Mouse (Mus musculus): ENCODE results near the gene Ltbp1. TPM values are rescaled to one million over a fixed set of nuclear protein-coding genes. Genes with fewer than 3 reads are reported as not detected.

Ltbp1 gene
- polyA plus RNA-seq, 1 experiment from 2014 or later, result 2.6 TPM

GRCm38 (mm10) chr17:75182319-75183001 is 177.1 kb downstream of the Ltbp1 start:
- H3K9me3 ChIP-seq (ENCODE audit: control insufficient read depth, low read length), result no peaks in the 10 kb centered on the region
- H3K27me3 ChIP-seq (ENCODE audit: control insufficient read depth, insufficient read depth, low read length), result no peaks in the 10 kb centered on the region
- no peak overlapping the region for H3K27ac ChIP-seq
- peaks cover 6% of the 10 kb centered on the region; the same call in 1 of the 2 replicates for H3K4me1 ChIP-seq (replicated peaks; ENCODE audit: control insufficient read depth, insufficient read depth, low read length)
- H3K9ac ChIP-seq, result no peak overlapping the region
- no peak overlapping the region for H3K4me2 ChIP-seq (replicated peaks)
- no peaks in the 10 kb centered on the region for H3K36me3 ChIP-seq (replicated peaks; ENCODE audit: control insufficient read depth, insufficient read depth)
- no peak for DNase-seq (ENCODE audit: low spot score)
- WGBS, result 81% methylated on average over 14 of the region's 14 CpGs
- no peak for ATAC-seq (ENCODE audit: low FRiP score)
- H3K4me3 ChIP-seq (replicated peaks; ENCODE audit: low read length), result no peak overlapping the region

DNA sequence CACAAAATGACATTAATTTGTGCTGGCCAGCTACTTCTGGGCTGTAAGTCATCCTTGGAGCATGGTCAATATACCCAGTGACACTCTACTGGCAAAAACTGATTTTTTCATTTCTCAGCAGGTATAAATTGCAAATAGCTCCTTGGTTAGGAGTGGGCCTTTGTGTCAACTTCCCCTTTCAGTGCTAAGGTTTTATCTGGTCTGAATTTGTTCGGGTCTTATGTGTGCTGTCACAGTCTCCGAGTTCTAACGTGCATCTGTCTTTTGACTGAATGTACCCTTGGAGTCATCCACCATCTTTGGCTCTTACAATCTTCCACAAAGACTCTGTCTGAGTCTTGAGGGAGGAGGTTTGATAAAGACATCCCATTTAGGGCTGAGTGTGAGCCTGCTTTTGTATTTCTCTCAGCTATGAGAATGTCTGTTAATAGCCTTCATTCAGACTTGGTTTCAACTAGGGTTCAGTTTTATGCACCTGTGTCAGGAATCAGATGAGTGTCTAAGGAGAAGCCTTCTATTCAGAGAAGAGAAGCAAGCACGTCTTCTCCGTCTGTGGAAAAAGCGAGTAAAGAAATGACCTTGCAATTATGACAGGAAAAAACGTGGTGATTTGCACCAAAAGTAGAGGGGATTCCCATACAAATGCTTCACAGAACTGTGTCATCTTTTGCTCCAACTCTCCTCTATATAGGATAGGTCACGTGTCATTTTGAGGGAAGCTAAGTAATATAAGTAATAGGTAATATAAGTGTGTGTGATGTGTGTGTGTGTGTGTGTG is 181.6 kb downstream of the Ltbp1 start:
- no peak for DNase-seq (ENCODE audit: low spot score)
- 88% methylated on average over 8 of the region's 8 CpGs for WGBS
- no peak overlapping the region for H3K9ac ChIP-seq

DNA sequence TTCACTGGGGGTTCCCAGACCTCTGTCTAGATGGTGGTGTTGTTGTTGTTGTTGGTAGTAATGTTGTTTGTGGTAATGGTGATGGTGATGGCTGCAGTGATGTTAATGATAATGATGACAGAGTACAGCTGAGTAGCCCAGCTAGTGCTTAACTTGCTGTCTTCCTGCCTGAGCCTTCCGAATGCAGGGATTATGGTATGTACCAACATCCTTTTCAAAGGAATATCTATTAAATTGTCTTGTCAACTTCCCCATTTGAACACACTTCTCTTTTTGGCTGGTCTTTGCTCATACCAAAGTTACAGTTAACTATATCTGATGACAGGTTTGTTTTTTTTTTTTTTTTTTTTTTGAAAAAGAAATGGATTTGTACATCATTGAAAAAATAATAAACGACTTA is 191.6 kb downstream of the Ltbp1 start:
- no peaks in the 10 kb centered on the region for H3K4me1 ChIP-seq (replicated peaks; ENCODE audit: control insufficient read depth, insufficient read depth, low read length)
- 92% methylated on average over 2 of the region's 2 CpGs for WGBS
- H3K36me3 ChIP-seq (replicated peaks; ENCODE audit: control insufficient read depth, insufficient read depth), result no peaks in the 10 kb centered on the region
- no peak for DNase-seq (ENCODE audit: low spot score)
- H3K9me3 ChIP-seq (ENCODE audit: control insufficient read depth, low read length), result no peaks in the 10 kb centered on the region
- no peak overlapping the region for H3K9ac ChIP-seq
- H3K27me3 ChIP-seq (ENCODE audit: control insufficient read depth, insufficient read depth, low read length), result no peaks in the 10 kb centered on the region
- no peak for ATAC-seq (ENCODE audit: low FRiP score)
- H3K27ac ChIP-seq, result no peak overlapping the region
- no peak overlapping the region for H3K4me2 ChIP-seq (replicated peaks)
- no peak overlapping the region for H3K4me3 ChIP-seq (replicated peaks; ENCODE audit: low read length)

More for the DNA sequence above, 181.6 kb downstream of the Ltbp1 start:
- no peak for ATAC-seq (ENCODE audit: low FRiP score)
- no peak overlapping the region for H3K4me3 ChIP-seq (replicated peaks; ENCODE audit: low read length)
- no peaks in the 10 kb centered on the region for H3K9me3 ChIP-seq (ENCODE audit: control insufficient read depth, low read length)
- no peaks in the 10 kb centered on the region for H3K36me3 ChIP-seq (replicated peaks; ENCODE audit: control insufficient read depth, insufficient read depth)
- H3K27me3 ChIP-seq (ENCODE audit: control insufficient read depth, insufficient read depth, low read length), result no peaks in the 10 kb centered on the region
- no peaks in the 10 kb centered on the region for H3K4me1 ChIP-seq (replicated peaks; ENCODE audit: control insufficient read depth, insufficient read depth, low read length)
- H3K27ac ChIP-seq, result no peak overlapping the region
- no peak overlapping the region for H3K4me2 ChIP-seq (replicated peaks)

DNA sequence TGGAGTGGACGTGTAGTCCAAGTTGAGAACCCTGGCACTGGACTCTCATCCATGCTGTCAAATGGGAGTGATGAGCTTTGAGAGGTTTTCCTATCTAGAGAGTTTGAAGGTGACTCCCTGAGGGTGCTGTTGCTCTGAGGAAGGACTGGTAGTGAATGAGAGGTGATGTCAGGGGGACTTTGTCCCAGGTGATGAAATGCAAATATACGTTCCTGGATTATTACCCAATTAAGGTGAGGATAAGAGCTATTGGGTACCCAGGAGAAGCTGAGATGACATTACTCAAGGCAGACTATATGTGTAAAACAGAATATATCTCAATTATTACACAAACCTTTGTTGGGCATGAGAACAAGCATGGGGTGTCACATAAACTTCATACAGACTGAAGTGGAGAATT is 193.4 kb downstream of the Ltbp1 start:
- no peak overlapping the region for H3K4me3 ChIP-seq (replicated peaks; ENCODE audit: low read length)
- no peak overlapping the region for H3K9ac ChIP-seq
- 93% methylated on average over 2 of the region's 2 CpGs for WGBS

GRCm38 (mm10) chr17:75199694-75200093 is 194.3 kb downstream of the Ltbp1 start:
- Histone ChIP-seq H3K9me3 (ENCODE audit: control insufficient read depth, low read length) (no peaks in the 10 kb centered on the region), H3K4me3 (replicated peaks; ENCODE audit: low read length) (no peak overlapping the region), H3K4me2 (replicated peaks) (no peak overlapping the region), H3K27ac (no peak overlapping the region), H3K9ac (no peak overlapping the region), H3K4me1 (replicated peaks; ENCODE audit: control insufficient read depth, insufficient read depth, low read length) (no peaks in the 10 kb centered on the region), H3K27me3 (ENCODE audit: control insufficient read depth, insufficient read depth, low read length) (no peaks in the 10 kb centered on the region), H3K36me3 (replicated peaks; ENCODE audit: control insufficient read depth, insufficient read depth) (no peaks in the 10 kb centered on the region)
- DNase-seq (ENCODE audit: low spot score), result no peak
- ATAC-seq (ENCODE audit: low FRiP score), result no peak
- WGBS, result 81% methylated on average over 9 of the region's 9 CpGs

More for the DNA sequence above, 193.4 kb downstream of the Ltbp1 start:
- H3K4me1 ChIP-seq (replicated peaks; ENCODE audit: control insufficient read depth, insufficient read depth, low read length), result no peaks in the 10 kb centered on the region
- DNase-seq (ENCODE audit: low spot score) (no peak), ATAC-seq (ENCODE audit: low FRiP score) (no peak)
- H3K27ac ChIP-seq, result no peak overlapping the region
- no peaks in the 10 kb centered on the region for H3K9me3 ChIP-seq (ENCODE audit: control insufficient read depth, low read length)
- H3K27me3 ChIP-seq (ENCODE audit: control insufficient read depth, insufficient read depth, low read length), result no peaks in the 10 kb centered on the region
- H3K36me3 ChIP-seq (replicated peaks; ENCODE audit: control insufficient read depth, insufficient read depth), result no peaks in the 10 kb centered on the region
- no peak overlapping the region for H3K4me2 ChIP-seq (replicated peaks)

DNA sequence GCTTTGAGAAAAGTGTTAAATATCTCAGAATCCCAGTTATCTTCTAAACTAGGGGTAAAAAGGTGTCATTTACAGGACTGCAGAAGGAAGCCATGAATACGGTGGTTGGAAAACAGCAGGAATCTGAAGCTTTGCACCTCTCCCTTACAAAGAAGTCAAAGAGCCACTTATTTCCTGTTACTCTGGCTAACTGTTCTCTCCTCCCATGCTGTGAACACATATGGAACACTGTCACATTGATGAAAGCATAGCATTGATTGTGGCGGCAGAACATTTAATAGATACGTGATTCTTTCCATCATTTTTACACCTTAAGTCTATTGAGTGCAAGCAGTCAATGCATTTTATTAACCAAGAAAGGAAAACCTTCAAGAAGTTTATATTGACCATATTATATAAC is 196.9 kb downstream of the Ltbp1 start:
- ATAC-seq (ENCODE audit: low FRiP score), result no peak
- no peaks in the 10 kb centered on the region for H3K4me1 ChIP-seq (replicated peaks; ENCODE audit: control insufficient read depth, insufficient read depth, low read length)
- H3K9ac ChIP-seq, result no peak overlapping the region
- no peak for DNase-seq (ENCODE audit: low spot score)
- no peak overlapping the region for H3K27ac ChIP-seq
- H3K27me3 ChIP-seq (ENCODE audit: control insufficient read depth, insufficient read depth, low read length), result no peaks in the 10 kb centered on the region
- no peak overlapping the region for H3K4me2 ChIP-seq (replicated peaks)
- no peak overlapping the region for H3K4me3 ChIP-seq (replicated peaks; ENCODE audit: low read length)
- H3K36me3 ChIP-seq (replicated peaks; ENCODE audit: control insufficient read depth, insufficient read depth), result no peaks in the 10 kb centered on the region
- H3K9me3 ChIP-seq (ENCODE audit: control insufficient read depth, low read length), result no peaks in the 10 kb centered on the region
- WGBS, result 75% methylated on average over 3 of the region's 3 CpGs

- WGBS, result 86% methylated on average over 1 of the region's 1 CpGs
- H3K4me3 ChIP-seq (replicated peaks; ENCODE audit: low read length), result no peak overlapping the region
- DNase-seq (ENCODE audit: low spot score) (no peak), ATAC-seq (ENCODE audit: low FRiP score) (no peak)
- no peak overlapping the region for H3K9ac ChIP-seq
- no peaks in the 10 kb centered on the region for H3K27me3 ChIP-seq (ENCODE audit: control insufficient read depth, insufficient read depth, low read length)
- no peaks in the 10 kb centered on the region for H3K36me3 ChIP-seq (replicated peaks; ENCODE audit: control insufficient read depth, insufficient read depth)
- H3K27ac ChIP-seq, result no peak overlapping the region
- H3K9me3 ChIP-seq (ENCODE audit: control insufficient read depth, low read length), result no peaks in the 10 kb centered on the region
- no peaks in the 10 kb centered on the region for H3K4me1 ChIP-seq (replicated peaks; ENCODE audit: control insufficient read depth, insufficient read depth, low read length)
- no peak overlapping the region for H3K4me2 ChIP-seq (replicated peaks)
These were observed 198.7 kb downstream of the Ltbp1 start for GRCm38 (mm10) chr17:75204065-75204464.

GRCm38 (mm10) chr17:75206281-75206680 is 200.9 kb downstream of the Ltbp1 start:
- Histone ChIP-seq H3K9me3 (ENCODE audit: control insufficient read depth, low read length) (no peaks in the 10 kb centered on the region), H3K4me3 (replicated peaks; ENCODE audit: low read length) (no peak overlapping the region), H3K4me2 (replicated peaks) (no peak overlapping the region), H3K27ac (no peak overlapping the region), H3K4me1 (replicated peaks; ENCODE audit: control insufficient read depth, insufficient read depth, low read length) (no peaks in the 10 kb centered on the region), H3K36me3 (replicated peaks; ENCODE audit: control insufficient read depth, insufficient read depth) (no peaks in the 10 kb centered on the region), H3K27me3 (ENCODE audit: control insufficient read depth, insufficient read depth, low read length) (no peaks in the 10 kb centered on the region), H3K9ac (no peak overlapping the region)
- ATAC-seq (ENCODE audit: low FRiP score) (no peak), DNase-seq (ENCODE audit: low spot score) (no peak)
- WGBS, result 71% methylated on average over 3 of the region's 3 CpGs

GRCm38 (mm10) chr17:75208164-75208698 is 202.9 kb downstream of the Ltbp1 start:
- Histone ChIP-seq H3K9ac (no peak overlapping the region), H3K4me1 (replicated peaks; ENCODE audit: control insufficient read depth, insufficient read depth, low read length) (no peaks in the 10 kb centered on the region), H3K27me3 (ENCODE audit: control insufficient read depth, insufficient read depth, low read length) (no peaks in the 10 kb centered on the region), H3K4me2 (replicated peaks) (no peak overlapping the region), H3K4me3 (replicated peaks; ENCODE audit: low read length) (no peak overlapping the region), H3K36me3 (replicated peaks; ENCODE audit: control insufficient read depth, insufficient read depth) (no peaks in the 10 kb centered on the region), H3K27ac (no peak overlapping the region), H3K9me3 (ENCODE audit: control insufficient read depth, low read length) (no peaks in the 10 kb centered on the region)
- DNase-seq (ENCODE audit: low spot score), result no peak
- no peak for ATAC-seq (ENCODE audit: low FRiP score)
- WGBS, result 86% methylated on average over 7 of the region's 7 CpGs
